Mouse (Mus musculus): ENCODE measurements around the gene Ticam1.

DNA sequence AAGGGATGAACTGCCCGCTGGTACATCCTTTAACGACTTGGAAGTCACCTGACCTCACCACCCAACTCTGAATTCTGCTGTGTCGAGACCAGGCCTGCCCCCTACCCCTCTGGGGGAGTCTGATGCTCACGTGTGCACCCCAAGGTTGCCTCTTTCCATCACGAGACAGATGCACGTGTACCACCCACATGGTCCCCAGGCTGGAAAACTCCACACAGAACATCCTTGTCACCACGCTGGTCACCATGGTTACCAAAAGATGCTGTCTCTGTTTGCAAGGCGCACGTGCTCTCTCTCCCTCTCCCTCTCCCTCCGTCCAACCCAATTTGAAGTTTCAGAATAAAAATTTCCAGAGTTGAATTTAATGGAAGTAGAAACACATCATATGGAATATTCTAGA is 46.6 kb downstream of the Ticam1 start:
- TF ChIP-seq MAFK (IDR thresholded peaks at IDR 0.05; ENCODE audit: insufficient read depth, low read depth, low read length) (no peak), ZC3H11A (IDR thresholded peaks at IDR 0.05; ENCODE audit: borderline replicate concordance, low read depth, low read length) (no peak), CHD2 (IDR thresholded peaks at IDR 0.05; ENCODE audit: low read depth, low read length) (no peak), HCFC1 (IDR thresholded peaks at IDR 0.05; ENCODE audit: borderline replicate concordance, insufficient read depth, low read length) (no peak), ZNF384 (IDR thresholded peaks at IDR 0.05; ENCODE audit: low read depth, low read length) (no peak)

Measured in ES-E14 (cell line).